Mouse (Mus musculus): ENCODE results near the gene Kiss1r. TPM values are rescaled to one million over a fixed set of nuclear protein-coding genes. Genes with fewer than 3 reads are reported as not detected.

The Kiss1r gene
- total RNA-seq, 4 experiments from 2014 or later, result 1.1 to 5.6 (median 4.0) TPM

DNA sequence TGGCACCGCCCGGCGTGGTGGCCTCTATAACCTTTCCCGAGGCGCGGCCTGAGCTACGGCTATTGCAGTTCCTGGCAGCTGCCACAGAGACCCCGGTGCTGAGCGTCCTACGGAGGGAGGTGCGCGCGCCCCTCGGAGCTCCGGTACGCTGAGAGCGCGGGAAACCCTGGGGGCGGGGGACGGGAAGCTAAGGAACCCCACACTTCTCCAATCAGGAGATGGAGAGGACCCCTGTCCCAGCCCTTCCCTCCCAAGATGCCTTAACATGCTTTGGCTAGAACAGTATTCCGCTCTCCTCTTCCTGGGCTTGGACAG is 54.4 kb downstream of the Kiss1r start:
- no peak for DNase-seq

Other genes starting within 250 kb of the Kiss1r start
- 10 to 100 TPM; 37.8 to 41.6 (median 39.3) TPM for gene Tpgs1, start 247.6 kb upstream of the Kiss1r start, total RNA-seq (2022)
- gene Cdc34, start 234.8 kb upstream of the Kiss1r start, total RNA-seq (2022), result 10 to 100 TPM; 50.9 to 77.7 (median 69.2) TPM
- gene Gzmm, start 228.0 kb upstream of the Kiss1r start, total RNA-seq (2022), result 1 to 10 TPM; 1.2 to 2.2 (median 1.7) TPM
- 100 to 1,000 TPM; 578 to 598 (median 581) TPM for gene Bsg, start 212.5 kb upstream of the Kiss1r start, total RNA-seq (2022)
- gene Hcn2, start 200.3 kb upstream of the Kiss1r start, total RNA-seq (2022), result 10 to 100 TPM in 2 of 4 experiments, 1 to 10 TPM in 2; 8.1 to 10.9 (median 10.3) TPM
- gene Polrmt, start 170.4 kb upstream of the Kiss1r start, total RNA-seq (2022), result 10 to 100 TPM; 58.5 to 79.0 (median 70.8) TPM
- gene Fgf22, start 161.9 kb upstream of the Kiss1r start, total RNA-seq (2022), result 1 to 10 TPM in 2 of 4 experiments, under 1 TPM in 1, not detected in 1; 0.38 to 1.2 (median 1.1) TPM
- 10 to 100 TPM; 45.2 to 61.9 (median 50.8) TPM for gene Rnf126, start 150.0 kb upstream of the Kiss1r start, total RNA-seq (2022)
- 10 to 100 TPM in 2 of 4 experiments, 1 to 10 TPM in 2; 8.8 to 55.0 (median 26.2) TPM for gene Fstl3, start 139.7 kb upstream of the Kiss1r start, total RNA-seq (2022)
- under 1 TPM in 2 of 4 experiments, not detected in 2; 0.13 to 0.38 TPM for gene Prss57, start 126.0 kb upstream of the Kiss1r start, total RNA-seq (2022)
- gene Palm, start 123.4 kb upstream of the Kiss1r start, total RNA-seq (2022), result 100 to 1,000 TPM in 2 of 4 experiments, 10 to 100 TPM in 2; 72.7 to 123 (median 96.1) TPM
- under 1 TPM; 0.64 to 0.95 (median 0.70) TPM for gene Misp, start 96.0 kb upstream of the Kiss1r start, total RNA-seq (2022)
- gene Ptbp1, start 62.5 kb upstream of the Kiss1r start, total RNA-seq (2022), result 100 to 1,000 TPM; 249 to 275 (median 255) TPM
- under 1 TPM in 1 of 4 experiments, not detected in 3; 0.35 TPM for gene Prtn3, start 42.5 kb upstream of the Kiss1r start, total RNA-seq (2022)
- gene Plppr3, start 42.3 kb upstream of the Kiss1r start, total RNA-seq (2022), result 1 to 10 TPM; 1.7 to 4.3 (median 3.0) TPM
- not detected for gene Elane, start 30.7 kb upstream of the Kiss1r start, total RNA-seq (2022)
- gene Cfd, start 26.1 kb upstream of the Kiss1r start, total RNA-seq (2022), result 1,000 to 10,000 TPM in 2 of 4 experiments, 100 to 1,000 TPM in 2; 123 to 1,857 (median 821) TPM
- 10 to 100 TPM; 50.9 to 60.7 (median 57.8) TPM for gene Med16, start 8.0 kb upstream of the Kiss1r start, total RNA-seq (2022)
- not detected for gene Gm26602, start 6.1 kb upstream of the Kiss1r start, total RNA-seq (2022)
- 100 to 1,000 TPM in 3 of 4 experiments, 10 to 100 TPM in 1; 99.4 to 132 (median 112) TPM for gene R3hdm4, start 4.2 kb downstream of the Kiss1r start, total RNA-seq (2022)
- 1 to 10 TPM; 5.3 to 9.8 (median 7.5) TPM for gene Arid3a, start 10.1 kb downstream of the Kiss1r start, total RNA-seq (2022)
- 10 to 100 TPM; 31.7 to 43.0 (median 36.6) TPM for gene Wdr18, start 43.2 kb downstream of the Kiss1r start, total RNA-seq (2022)
- 1 to 10 TPM in 1 of 4 experiments, under 1 TPM in 1, not detected in 2; 0.83 to 1.4 TPM for gene Grin3b, start 53.7 kb downstream of the Kiss1r start, total RNA-seq (2022)
- 100 to 1,000 TPM; 132 to 155 (median 141) TPM for gene Tmem259, start 67.4 kb downstream of the Kiss1r start, total RNA-seq (2022)
- gene Cnn2, start 71.6 kb downstream of the Kiss1r start, total RNA-seq (2022), result 10 to 100 TPM; 23.9 to 36.3 (median 30.0) TPM
- gene Abca7, start 79.5 kb downstream of the Kiss1r start, total RNA-seq (2022), result 10 to 100 TPM; 21.6 to 35.5 (median 27.8) TPM
- gene Arhgap45, start 99.7 kb downstream of the Kiss1r start, total RNA-seq (2022), result 10 to 100 TPM in 2 of 4 experiments, 1 to 10 TPM in 2; 6.4 to 10.6 (median 8.5) TPM
- gene Polr2e, start 122.8 kb downstream of the Kiss1r start, total RNA-seq (2022), result 100 to 1,000 TPM in 1 of 4 experiments, 10 to 100 TPM in 3; 79.1 to 104 (median 94.4) TPM
- gene Gpx4, start 130.2 kb downstream of the Kiss1r start, total RNA-seq (2022), result 100 to 1,000 TPM; 697 to 776 (median 769) TPM
- 10 to 100 TPM; 27.4 to 54.8 (median 45.1) TPM for gene Sbno2, start 188.6 kb downstream of the Kiss1r start, total RNA-seq (2022)
- 100 to 1,000 TPM; 127 to 146 (median 143) TPM for gene Stk11, start 198.8 kb downstream of the Kiss1r start, total RNA-seq (2022)
- 100 to 1,000 TPM; 380 to 452 (median 425) TPM for gene Atp5d, start 221.7 kb downstream of the Kiss1r start, total RNA-seq (2022)
- 10 to 100 TPM; 58.4 to 92.4 (median 81.9) TPM for gene Cbarp, start 223.9 kb downstream of the Kiss1r start, total RNA-seq (2022)
- 100 to 1,000 TPM in 1 of 4 experiments, 10 to 100 TPM in 3; 56.4 to 145 (median 90.1) TPM for gene Midn, start 231.3 kb downstream of the Kiss1r start, total RNA-seq (2022)
- gene Cirbp, start 249.0 kb downstream of the Kiss1r start, total RNA-seq (2022), result 100 to 1,000 TPM in 3 of 4 experiments, 10 to 100 TPM in 1; 44.2 to 234 (median 162) TPM

Data from adrenal gland, adult 8-10 months (tissue).